Mouse (Mus musculus) activated CD4-positive, CD25-positive, alpha-beta regulatory T cell (primary cell): ENCODE measurements around the gene Gm3239. TPM values are rescaled to one million over a fixed set of nuclear protein-coding genes. Genes with fewer than 3 reads are reported as not detected.

Experiments
- polyA plus RNA-seq, 2 experiments: library from polyadenylated mRNA; unstranded; fragments of 100-300 nt; shearing (Covaris generic); gene quantifications; one replicate each; pipeline ENCODE4 v1.2.1; 2017

Gene Gm3239
- polyA plus RNA-seq = not detected

DNA sequence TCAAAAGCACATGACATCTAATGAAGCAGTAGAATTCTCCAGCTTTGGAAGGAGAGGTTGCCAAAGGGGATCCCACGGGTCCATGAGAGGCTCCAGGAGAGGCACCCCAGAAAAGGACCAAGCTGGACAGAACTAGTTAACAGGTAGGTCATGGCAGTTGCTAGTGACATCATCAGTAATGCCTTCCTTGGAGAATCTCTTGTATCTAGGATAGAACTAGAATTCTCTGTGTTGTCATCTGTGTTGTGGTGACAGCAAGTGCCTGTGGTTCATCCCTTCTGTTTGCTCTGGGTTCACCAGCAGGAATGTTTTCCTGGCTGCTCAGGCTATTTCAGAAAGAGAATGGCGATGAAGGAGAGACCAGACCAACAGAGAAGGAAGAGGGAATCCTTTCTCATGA, at the start of gene Gm3239:
TSS of gene Gm3239 (plus strand) at position 301 of the 400 bp plus-strand sequence.

DNA sequence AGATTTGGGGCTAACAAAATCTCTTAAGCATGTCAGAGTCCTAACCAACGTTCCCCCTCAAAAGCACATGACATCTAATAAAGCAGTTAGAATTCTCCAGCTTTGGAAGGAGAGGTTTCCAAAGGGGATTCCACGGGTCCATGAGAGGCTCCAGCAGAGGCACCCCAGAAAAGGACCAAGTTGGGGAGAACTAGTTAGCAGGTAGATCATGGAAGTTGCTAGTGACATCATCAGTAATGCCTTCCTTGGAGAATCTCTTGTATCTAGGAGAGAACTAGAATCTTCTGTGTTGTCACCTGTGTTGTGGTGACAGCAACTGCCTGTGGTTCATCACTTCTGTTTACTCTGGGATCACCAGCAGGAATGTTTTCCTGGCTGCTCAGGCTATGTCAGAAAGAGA, 31.9 kb upstream of the Gm3239 start, which contains the start of gene Gm8159:
TSS of gene Gm8159 (plus strand) at position 301 of the 400 bp plus-strand sequence.

DNA sequence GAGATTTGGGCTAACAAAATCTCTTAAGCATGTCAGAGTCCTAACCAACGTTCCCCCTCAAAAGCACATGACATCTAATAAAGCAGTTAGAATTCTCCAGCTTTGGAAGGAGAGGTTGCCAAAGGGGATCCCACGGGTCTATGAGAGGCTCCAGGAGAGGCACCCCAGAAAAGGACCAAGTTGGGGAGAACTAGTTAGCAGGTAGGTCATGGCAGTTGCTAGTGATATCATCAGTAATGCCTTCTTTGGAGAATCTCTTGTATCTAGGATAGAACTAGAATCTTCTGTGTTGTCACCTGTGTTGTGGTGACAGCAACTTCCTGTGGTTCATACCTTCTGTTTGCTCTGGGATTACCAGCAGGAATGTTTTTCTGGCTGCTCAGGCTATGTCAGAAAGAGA, 44.9 kb downstream of the Gm3239 start, which contains the start of gene Gm7876:
TSS of gene Gm7876 (plus strand) at position 301 of the 400 bp plus-strand sequence.

Other genes with a start within 250 kb of the Gm3239 start
- 1 to 10 TPM in 1 of 2 experiments, under 1 TPM in 1; 0.87 to 1.6 TPM for gene Gm3164, start 248.7 kb upstream of the Gm3239 start, polyA plus RNA-seq
- not detected for gene Gm3173, start 233.2 kb upstream of the Gm3239 start, polyA plus RNA-seq
- under 1 TPM in 1 of 2 experiments, not detected in 1; 0.23 TPM for gene Gm3182, start 182.4 kb upstream of the Gm3239 start, polyA plus RNA-seq
- under 1 TPM in 1 of 2 experiments, not detected in 1; 0.36 TPM for gene Gm3047, start 108.8 kb upstream of the Gm3239 start, polyA plus RNA-seq
- not detected for gene Gm8159, start 31.8 kb upstream of the Gm3239 start, polyA plus RNA-seq
- gene Gm7876, start 45.0 kb downstream of the Gm3239 start, polyA plus RNA-seq = not detected
- 1 to 10 TPM in 1 of 2 experiments, under 1 TPM in 1; 0.58 to 2.4 TPM for gene Gm3252, start 62.6 kb downstream of the Gm3239 start, polyA plus RNA-seq
- gene Gm9602, start 112.1 kb downstream of the Gm3239 start, polyA plus RNA-seq = not detected
- not detected for gene Gm3269, start 173.9 kb downstream of the Gm3239 start, polyA plus RNA-seq
- gene Gm3264, start 191.4 kb downstream of the Gm3239 start, polyA plus RNA-seq = under 1 TPM in 1 of 2 experiments, not detected in 1; 0.24 TPM
- gene Gm3278, start 228.2 kb downstream of the Gm3239 start, polyA plus RNA-seq = not detected